Mouse (Mus musculus): ENCODE results near the gene R3hdm1. TPM values are rescaled to one million over a fixed set of nuclear protein-coding genes. Genes with fewer than 3 reads are reported as not detected.

Gene R3hdm1
- polyA plus RNA-seq, 1 experiment from 2014 or later = 33.7 TPM

GRCm38 (mm10) chr1:128141039-128141438 is 37.9 kb downstream of the R3hdm1 start:
- Histone ChIP-seq H3K4me2 (no peak overlapping the region), H3K36me3 (no peaks in the 10 kb centered on the region), H3K27ac (no peak overlapping the region), H3K9me3 (replicated peaks) (no peaks in the 10 kb centered on the region), H3K4me1 (replicated peaks) (no peaks in the 10 kb centered on the region), H3K27me3 (no peaks in the 10 kb centered on the region), H3K9ac (no peak overlapping the region), H3K4me3 (replicated peaks) (no peak overlapping the region)
- DNase-seq (no peak), ATAC-seq (ENCODE audit: low read depth) (no peak)

GRCm38 (mm10) chr1:128141737-128142136 is 38.6 kb downstream of the R3hdm1 start:
- Histone ChIP-seq H3K27me3 (no peaks in the 10 kb centered on the region), H3K27ac (no peak overlapping the region), H3K9ac (no peak overlapping the region), H3K4me2 (no peak overlapping the region), H3K36me3 (no peaks in the 10 kb centered on the region), H3K4me1 (replicated peaks) (no peaks in the 10 kb centered on the region), H3K4me3 (replicated peaks) (no peak overlapping the region), H3K9me3 (replicated peaks) (no peaks in the 10 kb centered on the region)
- ATAC-seq (ENCODE audit: low read depth) (no peak), DNase-seq (no peak)

GRCm38 (mm10) chr1:128166956-128167355 is 63.9 kb downstream of the R3hdm1 start:
- H3K9ac ChIP-seq = no peak overlapping the region
- DNase-seq (no peak), ATAC-seq (ENCODE audit: low read depth) (no peak)
- H3K9me3 ChIP-seq (replicated peaks) = no peaks in the 10 kb centered on the region
- no peak overlapping the region for H3K27ac ChIP-seq
- H3K36me3 ChIP-seq = peaks cover 3% of the 10 kb centered on the region; the same call in 1 of the 2 replicates
- no peak overlapping the region for H3K4me3 ChIP-seq (replicated peaks)
- peaks cover 3% of the 10 kb centered on the region; the same call in 1 of the 2 replicates for H3K4me1 ChIP-seq (replicated peaks)
- 76% methylated on average over 1 of the region's 1 CpGs for WGBS (ENCODE audit: insufficient replicate concordance)
- no peaks in the 10 kb centered on the region for H3K27me3 ChIP-seq
- no peak overlapping the region for H3K4me2 ChIP-seq

GRCm38 (mm10) chr1:128170104-128170503 is 67.0 kb downstream of the R3hdm1 start:
- no peak for ATAC-seq (ENCODE audit: low read depth)
- DNase-seq = no peak
- Histone ChIP-seq H3K27me3 (no peaks in the 10 kb centered on the region), H3K27ac (no peak overlapping the region), H3K4me1 (replicated peaks) (peaks cover 3% of the 10 kb centered on the region; the same call in 1 of the 2 replicates), H3K36me3 (peaks cover 6% of the 10 kb centered on the region), H3K9me3 (replicated peaks) (no peaks in the 10 kb centered on the region), H3K4me3 (replicated peaks) (no peak overlapping the region), H3K4me2 (no peak overlapping the region), H3K9ac (no peak overlapping the region)

- Histone ChIP-seq H3K4me3 (replicated peaks) (no peak overlapping the region), H3K27me3 (no peaks in the 10 kb centered on the region), H3K27ac (no peak overlapping the region), H3K9ac (no peak overlapping the region), H3K4me2 (no peak overlapping the region), H3K36me3 (peaks cover 62% of the 10 kb centered on the region), H3K4me1 (replicated peaks) (no peaks in the 10 kb centered on the region), H3K9me3 (replicated peaks) (no peaks in the 10 kb centered on the region)
- no peak for DNase-seq
- WGBS (ENCODE audit: insufficient replicate concordance) = 65% methylated on average over 2 of the region's 2 CpGs
- no peak for ATAC-seq (ENCODE audit: low read depth)
These were observed 88.3 kb downstream of the R3hdm1 start for GRCm38 (mm10) chr1:128191426-128191825.

GRCm38 (mm10) chr1:128192369-128192768 is 89.3 kb downstream of the R3hdm1 start:
- H3K4me3 ChIP-seq (replicated peaks) = no peak overlapping the region
- no peaks in the 10 kb centered on the region for H3K4me1 ChIP-seq (replicated peaks)
- no peak for ATAC-seq (ENCODE audit: low read depth)
- peaks cover 56% of the 10 kb centered on the region for H3K36me3 ChIP-seq
- WGBS (ENCODE audit: insufficient replicate concordance) = 87% methylated on average over 7 of the region's 7 CpGs
- no peak for DNase-seq
- no peaks in the 10 kb centered on the region for H3K27me3 ChIP-seq
- H3K4me2 ChIP-seq = no peak overlapping the region
- H3K27ac ChIP-seq = no peak overlapping the region
- no peak overlapping the region for H3K9ac ChIP-seq
- no peaks in the 10 kb centered on the region for H3K9me3 ChIP-seq (replicated peaks)

- ATAC-seq (ENCODE audit: low read depth) (no peak), DNase-seq (no peak)
- Histone ChIP-seq H3K4me3 (replicated peaks) (no peak overlapping the region), H3K9me3 (replicated peaks) (no peaks in the 10 kb centered on the region), H3K27me3 (no peaks in the 10 kb centered on the region), H3K4me1 (replicated peaks) (no peaks in the 10 kb centered on the region), H3K9ac (no peak overlapping the region), H3K27ac (no peak overlapping the region), H3K36me3 (peaks cover 53% of the 10 kb centered on the region), H3K4me2 (no peak overlapping the region)
- WGBS (ENCODE audit: insufficient replicate concordance) = 66% methylated on average over 2 of the region's 2 CpGs
These were observed 90.9 kb downstream of the R3hdm1 start for GRCm38 (mm10) chr1:128194011-128194410.

- Histone ChIP-seq H3K27ac (no peak overlapping the region), H3K9me3 (replicated peaks) (no peaks in the 10 kb centered on the region), H3K4me3 (replicated peaks) (no peak overlapping the region), H3K27me3 (no peaks in the 10 kb centered on the region), H3K4me2 (no peak overlapping the region), H3K4me1 (replicated peaks) (no peaks in the 10 kb centered on the region), H3K9ac (no peak overlapping the region), H3K36me3 (peaks cover 45% of the 10 kb centered on the region)
- 80% methylated on average over 1 of the region's 1 CpGs for WGBS (ENCODE audit: insufficient replicate concordance)
- DNase-seq (no peak), ATAC-seq (ENCODE audit: low read depth) (no peak)
These were observed 94.3 kb downstream of the R3hdm1 start for GRCm38 (mm10) chr1:128197353-128197752.

- no peak overlapping the region for H3K4me3 ChIP-seq (replicated peaks)
- H3K9ac ChIP-seq = no peak overlapping the region
- no peaks in the 10 kb centered on the region for H3K27me3 ChIP-seq
- H3K4me2 ChIP-seq = no peak overlapping the region
- no peaks in the 10 kb centered on the region for H3K9me3 ChIP-seq (replicated peaks)
- no peak overlapping the region for H3K27ac ChIP-seq
- WGBS (ENCODE audit: insufficient replicate concordance) = 76% methylated on average over 5 of the region's 5 CpGs
- no peaks in the 10 kb centered on the region for H3K4me1 ChIP-seq (replicated peaks)
- H3K36me3 ChIP-seq = peaks cover 50% of the 10 kb centered on the region
- no peak for ATAC-seq (ENCODE audit: low read depth)
- no peak for DNase-seq
These were observed 110.2 kb downstream of the R3hdm1 start for GRCm38 (mm10) chr1:128213261-128213660.

GRCm38 (mm10) chr1:128221886-128222285 is 118.8 kb downstream of the R3hdm1 start:
- DNase-seq = no peak
- H3K27ac ChIP-seq = no peak overlapping the region
- no peak overlapping the region for H3K4me3 ChIP-seq (replicated peaks)
- WGBS (ENCODE audit: insufficient replicate concordance) = 78% methylated on average over 2 of the region's 2 CpGs
- no peak overlapping the region for H3K4me2 ChIP-seq
- H3K9me3 ChIP-seq (replicated peaks) = no peaks in the 10 kb centered on the region
- H3K9ac ChIP-seq = no peak overlapping the region
- H3K36me3 ChIP-seq = peaks cover 55% of the 10 kb centered on the region
- no peak for ATAC-seq (ENCODE audit: low read depth)
- no peaks in the 10 kb centered on the region for H3K4me1 ChIP-seq (replicated peaks)
- H3K27me3 ChIP-seq = no peaks in the 10 kb centered on the region

GRCm38 (mm10) chr1:128223304-128223703 is 120.2 kb downstream of the R3hdm1 start:
- Histone ChIP-seq H3K36me3 (peaks cover 50% of the 10 kb centered on the region), H3K4me3 (replicated peaks) (no peak overlapping the region), H3K4me1 (replicated peaks) (no peaks in the 10 kb centered on the region), H3K27me3 (no peaks in the 10 kb centered on the region), H3K9me3 (replicated peaks) (no peaks in the 10 kb centered on the region), H3K9ac (no peak overlapping the region), H3K27ac (no peak overlapping the region), H3K4me2 (no peak overlapping the region)
- DNase-seq (no peak), ATAC-seq (ENCODE audit: low read depth) (no peak)
- 77% methylated on average over 1 of the region's 1 CpGs for WGBS (ENCODE audit: insufficient replicate concordance)

- H3K27me3 ChIP-seq = no peaks in the 10 kb centered on the region
- WGBS (ENCODE audit: insufficient replicate concordance) = 84% methylated on average over 4 of the region's 4 CpGs
- ATAC-seq (ENCODE audit: low read depth) (no peak), DNase-seq (no peak)
- no peak overlapping the region for H3K27ac ChIP-seq
- no peak overlapping the region for H3K4me3 ChIP-seq (replicated peaks)
- peaks cover 67% of the 10 kb centered on the region for H3K36me3 ChIP-seq
- no peak overlapping the region for H3K9ac ChIP-seq
- no peaks in the 10 kb centered on the region for H3K9me3 ChIP-seq (replicated peaks)
- H3K4me2 ChIP-seq = no peak overlapping the region
- no peaks in the 10 kb centered on the region for H3K4me1 ChIP-seq (replicated peaks)
These were observed 132.1 kb downstream of the R3hdm1 start for GRCm38 (mm10) chr1:128235181-128235580.
